ENCODE assay signal across 14 mouse cellular contexts in the genomic region with DNA sequence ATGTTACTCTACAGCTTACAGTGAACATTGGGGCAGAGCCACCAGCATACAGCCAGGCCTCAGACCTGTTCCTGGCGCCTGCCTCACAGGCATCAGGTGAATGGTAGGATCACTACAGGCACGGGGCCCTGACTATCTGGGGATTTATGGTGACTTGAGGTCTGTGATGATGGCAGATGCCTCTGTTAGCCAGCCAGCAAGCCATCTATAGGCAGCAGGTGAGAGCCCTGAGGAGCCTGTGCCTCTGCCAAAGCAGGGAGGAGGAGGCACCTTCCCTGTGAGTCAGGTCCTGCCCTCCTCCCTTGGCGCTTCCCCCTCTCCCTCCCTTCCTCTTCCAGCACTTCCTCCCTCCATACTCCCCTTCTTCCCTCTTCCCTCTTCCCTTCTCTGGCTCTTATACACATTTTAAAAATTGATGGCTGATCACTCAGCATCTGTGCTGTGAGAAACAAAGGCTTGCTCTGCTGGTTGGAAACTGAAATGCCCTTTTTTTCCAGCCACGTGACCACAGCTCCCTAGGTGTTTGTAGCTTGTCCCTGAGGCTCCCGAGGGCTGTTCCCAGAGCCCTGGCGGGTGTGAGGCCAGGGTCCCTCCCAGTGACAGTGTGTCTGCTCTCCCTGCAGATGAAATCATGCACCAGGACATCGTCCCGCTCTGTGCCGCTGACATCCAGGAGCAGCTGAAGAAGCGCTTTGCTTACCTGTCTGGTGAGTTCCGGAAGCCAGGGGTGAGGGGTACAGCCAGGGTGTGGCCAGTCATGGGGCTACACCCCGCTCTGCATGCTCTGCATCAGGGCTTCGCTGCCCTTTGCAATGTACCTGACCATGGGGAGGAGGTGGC.
DNase-seq lines count a peak whose midpoint lies in the region; ATAC-seq and TF ChIP-seq lines count a peak whose summit lies in the region.
"Had no signal": no experiment of that assay in that cellular context is flagged by ENCODE, and none has a peak within 500 bp of the region (broad histone marks: within the 10 kb centered on the region; RNA-seq: fewer than 3 reads in every experiment).

No protein-coding gene starts in this region.

- DNase-seq in cerebellum, postnatal 4 days (ENCODE audit: low spot score in 2 of 2) = no peak
- DNase-seq in cerebellum, postnatal 25 days = peak; percentile 82 to 87
- DNase-seq in hindbrain, postnatal 0 days (ENCODE audit: low spot score) = no peak
- no peak for DNase-seq in layer of hippocampus, adult 9-11 months
- no peak for DNase-seq in thymus, postnatal 14 days
- no peak for DNase-seq in ovary, postnatal 10 days (ENCODE audit: low spot score)
- DNase-seq: heart, adult 18-20 months; heart, postnatal 36 days; lung, embryonic 14.5 days had no signal

- H3K9ac ChIP-seq in hindbrain, postnatal 0 days (replicated peaks; ENCODE audit: low read length) = 0 out of 2 replicates have a peak overlapping the region, but pooled peaks have one; percentile 19
- H3K9ac ChIP-seq: kidney, embryonic 15.5 days; lung, embryonic 14.5 days had no signal

- peaks cover 6% of the 10 kb centered on the region for H3K9me3 ChIP-seq in E14TG2a.4 (ENCODE audit: low read length)
- no peaks in the 10 kb centered on the region for H3K9me3 ChIP-seq in hindbrain, postnatal 0 days (ENCODE audit: low read length)
- H3K9me3 ChIP-seq: kidney, embryonic 15.5 days had no signal

- H3K4me2 ChIP-seq in hindbrain, postnatal 0 days (ENCODE audit: low read depth, low read length) = no peak overlapping the region
- H3K4me2 ChIP-seq: kidney, embryonic 15.5 days; lung, embryonic 14.5 days had no signal

- 70% methylated on average over 13 of the region's 13 CpGs for WGBS in hindbrain, postnatal 0 days

- ATAC-seq in cerebellum, adult (ENCODE audit: insufficient number of reproducible peaks, low FRiP score, low TSS enrichment) = peak; percentile 87
- peak; percentile 55 for ATAC-seq in hindbrain, postnatal 0 days
- ATAC-seq: forebrain, embryonic 16.5 days had no signal

- peaks cover 22% of the 10 kb centered on the region for H3K4me1 ChIP-seq in E14TG2a.4 (replicated peaks; ENCODE audit: low read depth, low read length)
- H3K4me1 ChIP-seq in hindbrain, postnatal 0 days (ENCODE audit: insufficient read depth, low read length) = peaks cover 6% of the 10 kb centered on the region

- H3K36me3 ChIP-seq in E14TG2a.4 (ENCODE audit: insufficient read depth, low read length) = peaks cover 11% of the 10 kb centered on the region; the same call in 1 of the 2 replicates
- peaks cover 22% of the 10 kb centered on the region for H3K36me3 ChIP-seq in hindbrain, postnatal 0 days (ENCODE audit: insufficient read depth, low read length)

- H3K27ac ChIP-seq in hindbrain, postnatal 0 days = peak overlapping the region; percentile 36; the same call in 1 of the 2 replicates
- H3K27ac ChIP-seq: kidney, embryonic 15.5 days had no signal

- TF ChIP-seq CTCF in E14TG2a.4 (conservative IDR thresholded peaks at IDR 0.05; ENCODE audit: low read length) = no peak
- TF ChIP-seq CTCF in hindbrain, postnatal 0 days (IDR thresholded peaks at IDR 0.05; ENCODE audit: low read depth) = no peak

- H3K27me3 ChIP-seq in E14TG2a.4 (ENCODE audit: insufficient read depth, low read length) = no peaks in the 10 kb centered on the region
- no peaks in the 10 kb centered on the region for H3K27me3 ChIP-seq in hindbrain, postnatal 0 days (ENCODE audit: insufficient read depth, low read length)
- H3K27me3 ChIP-seq: kidney, embryonic 15.5 days had no signal

- H3K4me3 ChIP-seq in E14TG2a.4 (replicated peaks; ENCODE audit: low read length) = peak overlapping the region; percentile 45
- no peak overlapping the region for H3K4me3 ChIP-seq in hindbrain, postnatal 0 days (ENCODE audit: low read length)
- H3K4me3 ChIP-seq: kidney, embryonic 15.5 days; megakaryocyte, embryonic 14.5 days had no signal

Comparison
In these comparisons a context has a peak if more than half of its experiments do, and no peak if none do; other contexts are left out.
1. DNase-seq: peak in cerebellum, postnatal 25 days (2 of 2); none in cerebellum, postnatal 4 days (0 of 2), hindbrain, postnatal 0 days (single experiment), layer of hippocampus, adult 9-11 months (single experiment), thymus, postnatal 14 days (single experiment) and ovary, postnatal 10 days (single experiment).